Mouse (Mus musculus): Measurements from ENCODE around the gene Pdss1. TPM values are rescaled to one million over a fixed set of nuclear protein-coding genes. Genes with fewer than 3 reads are reported as not detected.
"Not testable (repeated sequence)": the region's sequence is repeated elsewhere in the genome, so short reads cannot be mapped to it uniquely, and the experiment has no call there.

The Pdss1 gene
- polyA plus RNA-seq, 1 experiment = 13.1 TPM

- Histone ChIP-seq H3K36me3 (ENCODE audit: control insufficient read depth, insufficient read depth, low read length) (no peaks in the 10 kb centered on the region), H3K4me1 (ENCODE audit: control insufficient read depth, insufficient read depth, insufficient read length, low read length) (peaks cover 8% of the 10 kb centered on the region; the same call in 1 of the 2 replicates), H3K27me3 (ENCODE audit: control insufficient read depth, insufficient read depth, low read length) (no peaks in the 10 kb centered on the region), H3K4me3 (ENCODE audit: low read depth, low read length) (no peak overlapping the region), H3K27ac (ENCODE audit: insufficient read depth, low read depth, low read length) (no peak overlapping the region)
- WGBS = 29% methylated on average over 7 of the region's 7 CpGs
- TF ChIP-seq CTCF (IDR thresholded peaks at IDR 0.05; ENCODE audit: extremely low read depth, insufficient read length, insufficient replicate concordance, low read depth, low read length) (no peak), POLR2A (IDR thresholded peaks at IDR 0.05; ENCODE audit: low read depth, low read length) (no peak)
Observed at GRCm38 (mm10) chr2:22866894-22867424, 28.4 kb upstream of the Pdss1 start.

GRCm38 (mm10) chr2:22873159-22873558 is 22.2 kb upstream of the Pdss1 start:
- peaks cover 21% of the 10 kb centered on the region; the same call in 1 of the 2 replicates for H3K4me1 ChIP-seq (ENCODE audit: control insufficient read depth, insufficient read depth, insufficient read length, low read length)
- WGBS = 33% methylated on average over 1 of the region's 1 CpGs
- TF ChIP-seq CTCF (IDR thresholded peaks at IDR 0.05; ENCODE audit: extremely low read depth, insufficient read length, insufficient replicate concordance, low read depth, low read length) (no peak), POLR2A (IDR thresholded peaks at IDR 0.05; ENCODE audit: low read depth, low read length) (no peak)
- H3K4me3 ChIP-seq (ENCODE audit: low read depth, low read length) = no peak overlapping the region
- peak overlapping the region; percentile 100 for H3K27ac ChIP-seq (ENCODE audit: insufficient read depth, low read depth, low read length)
- no peaks in the 10 kb centered on the region for H3K36me3 ChIP-seq (ENCODE audit: control insufficient read depth, insufficient read depth, low read length)
- H3K27me3 ChIP-seq (ENCODE audit: control insufficient read depth, insufficient read depth, low read length) = no peaks in the 10 kb centered on the region

GRCm38 (mm10) chr2:22874628-22875027 is 20.7 kb upstream of the Pdss1 start:
- Histone ChIP-seq H3K27ac (ENCODE audit: insufficient read depth, low read depth, low read length) (peak overlapping the region; percentile 100), H3K36me3 (ENCODE audit: control insufficient read depth, insufficient read depth, low read length) (no peaks in the 10 kb centered on the region), H3K4me1 (ENCODE audit: control insufficient read depth, insufficient read depth, insufficient read length, low read length) (peaks cover 26% of the 10 kb centered on the region), H3K4me3 (ENCODE audit: low read depth, low read length) (no peak overlapping the region), H3K27me3 (ENCODE audit: control insufficient read depth, insufficient read depth, low read length) (no peaks in the 10 kb centered on the region)
- WGBS = 16% methylated on average over 10 of the region's 10 CpGs
- TF ChIP-seq POLR2A (IDR thresholded peaks at IDR 0.05; ENCODE audit: low read depth, low read length) (no peak), CTCF (IDR thresholded peaks at IDR 0.05; ENCODE audit: extremely low read depth, insufficient read length, insufficient replicate concordance, low read depth, low read length) (no peak)

GRCm38 (mm10) chr2:22876614-22877013 is 18.7 kb upstream of the Pdss1 start:
- peaks cover 26% of the 10 kb centered on the region for H3K4me1 ChIP-seq (ENCODE audit: control insufficient read depth, insufficient read depth, insufficient read length, low read length)
- TF ChIP-seq POLR2A (IDR thresholded peaks at IDR 0.05; ENCODE audit: low read depth, low read length) (no peak), CTCF (IDR thresholded peaks at IDR 0.05; ENCODE audit: extremely low read depth, insufficient read length, insufficient replicate concordance, low read depth, low read length) (no peak)
- no peaks in the 10 kb centered on the region for H3K36me3 ChIP-seq (ENCODE audit: control insufficient read depth, insufficient read depth, low read length)
- 25% methylated on average over 3 of the region's 3 CpGs for WGBS
- no peaks in the 10 kb centered on the region for H3K27me3 ChIP-seq (ENCODE audit: control insufficient read depth, insufficient read depth, low read length)
- H3K27ac ChIP-seq (ENCODE audit: insufficient read depth, low read depth, low read length) = peak overlapping the region; percentile 65; the same call in 1 of the 2 replicates
- H3K4me3 ChIP-seq (ENCODE audit: low read depth, low read length) = no peak overlapping the region

GRCm38 (mm10) chr2:22878781-22879180 is 16.5 kb upstream of the Pdss1 start:
- H3K36me3 ChIP-seq (ENCODE audit: control insufficient read depth, insufficient read depth, low read length) = no peaks in the 10 kb centered on the region
- 15% methylated on average over 1 of the region's 1 CpGs for WGBS

GRCm38 (mm10) chr2:22880726-22881125 is 14.6 kb upstream of the Pdss1 start:
- H3K27me3 ChIP-seq (ENCODE audit: control insufficient read depth, insufficient read depth, low read length); H3K36me3 ChIP-seq (ENCODE audit: control insufficient read depth, insufficient read depth, low read length); H3K4me3 ChIP-seq (ENCODE audit: low read depth, low read length); H3K27ac ChIP-seq (ENCODE audit: insufficient read depth, low read depth, low read length): not testable (repeated sequence)
- peaks cover 14% of the 10 kb centered on the region for H3K4me1 ChIP-seq (ENCODE audit: control insufficient read depth, insufficient read depth, insufficient read length, low read length)
- 83% methylated on average over 3 of the region's 3 CpGs for WGBS

More at GRCm38 (mm10) chr2:22878781-22879180, 16.5 kb upstream of the Pdss1 start:
- H3K4me1 ChIP-seq (ENCODE audit: control insufficient read depth, insufficient read depth, insufficient read length, low read length) = peaks cover 23% of the 10 kb centered on the region
- H3K27me3 ChIP-seq (ENCODE audit: control insufficient read depth, insufficient read depth, low read length) = no peaks in the 10 kb centered on the region
- H3K4me3 ChIP-seq (ENCODE audit: low read depth, low read length) = no peak overlapping the region
- no peak for TF ChIP-seq POLR2A (IDR thresholded peaks at IDR 0.05; ENCODE audit: low read depth, low read length)
- no peak for TF ChIP-seq CTCF (IDR thresholded peaks at IDR 0.05; ENCODE audit: extremely low read depth, insufficient read length, insufficient replicate concordance, low read depth, low read length)
- no peak overlapping the region for H3K27ac ChIP-seq (ENCODE audit: insufficient read depth, low read depth, low read length)

- H3K27me3 ChIP-seq (ENCODE audit: control insufficient read depth, insufficient read depth, low read length) = no peaks in the 10 kb centered on the region
- H3K27ac ChIP-seq (ENCODE audit: insufficient read depth, low read depth, low read length) = peak overlapping the region; percentile 99
- no peaks in the 10 kb centered on the region for H3K4me1 ChIP-seq (ENCODE audit: control insufficient read depth, insufficient read depth, insufficient read length, low read length)
- WGBS = 5% methylated on average over 9 of the region's 9 CpGs
- peak overlapping the region; percentile 81 for H3K4me3 ChIP-seq (ENCODE audit: low read depth, low read length)
- TF ChIP-seq CTCF (IDR thresholded peaks at IDR 0.05; ENCODE audit: extremely low read depth, insufficient read length, insufficient replicate concordance, low read depth, low read length) (no peak), POLR2A (IDR thresholded peaks at IDR 0.05; ENCODE audit: low read depth, low read length) (no peak)
- 0 out of 2 replicates have a peak, but pooled peaks cover 1% of the 10 kb centered on the region for H3K36me3 ChIP-seq (ENCODE audit: control insufficient read depth, insufficient read depth, low read length)
Observed at GRCm38 (mm10) chr2:22894932-22895281, 415 bp upstream of the Pdss1 start.
